Comparison of ENCODE assay signal across 38 mouse cellular contexts in the genomic region with DNA sequence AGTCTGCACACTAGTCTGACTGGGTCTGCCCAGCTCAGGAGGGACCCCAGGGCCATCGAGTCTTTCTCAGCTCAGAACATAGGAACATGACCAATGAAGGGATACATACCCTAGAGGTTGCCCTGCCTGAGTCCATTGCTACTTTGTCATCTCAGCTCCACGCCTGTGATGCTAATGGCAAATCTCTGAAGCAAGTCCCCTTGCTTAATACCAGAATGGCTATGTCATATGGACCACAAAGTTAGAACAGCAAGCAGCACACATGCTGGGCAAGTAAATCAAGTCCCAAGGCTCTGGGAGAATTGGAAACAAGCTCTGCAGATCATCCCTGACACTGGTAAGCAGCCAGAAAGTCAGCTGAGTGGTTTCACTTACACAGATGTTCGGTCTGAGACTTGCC. TPM values are rescaled to one million over a fixed set of nuclear protein-coding genes. Genes with fewer than 3 reads are reported as not detected.
"Had no signal": no experiment of that assay in that cellular context is flagged by ENCODE, and none has a peak within 500 bp of the region (broad histone marks: within the 10 kb centered on the region; RNA-seq: fewer than 3 reads in every experiment).

No protein-coding gene starts in this region.

- H3K27me3 ChIP-seq: embryonic facial prominence, embryonic 12.5 days; embryonic facial prominence, embryonic 13.5 days; embryonic facial prominence, embryonic 15.5 days; forebrain, embryonic 12.5 days; forebrain, embryonic 15.5 days had no signal

- H3K9ac ChIP-seq: embryonic facial prominence, embryonic 12.5 days; embryonic facial prominence, embryonic 13.5 days; embryonic facial prominence, embryonic 15.5 days; forebrain, embryonic 12.5 days; forebrain, embryonic 15.5 days; forebrain, postnatal 0 days had no signal

- H3K4me1 ChIP-seq: embryonic facial prominence, embryonic 10.5 days; embryonic facial prominence, embryonic 12.5 days; embryonic facial prominence, embryonic 13.5 days; embryonic facial prominence, embryonic 15.5 days; forebrain, embryonic 10.5 days; forebrain, embryonic 12.5 days; forebrain, embryonic 15.5 days; heart, embryonic 10.5 days had no signal

- DNase-seq: cerebellum, adult 2 months; cerebellum, adult 8-10 months; cerebellum, adult 9-10 months; cerebellum, adult 9-11 months; cerebellum, postnatal 10 days; cerebellum, postnatal 14 days; cerebellum, postnatal 25 days; cerebellum, postnatal 36 days; embryo, embryonic 11 days; forebrain, postnatal 0 days; gastrocnemius, adult 2 months; gastrocnemius, postnatal 10 days; gastrocnemius, postnatal 14 days; gastrocnemius, postnatal 25 days; gastrocnemius, postnatal 36 days; heart, adult 18-20 months had no signal

- H3K27ac ChIP-seq: embryonic facial prominence, embryonic 10.5 days; embryonic facial prominence, embryonic 12.5 days; embryonic facial prominence, embryonic 13.5 days; embryonic facial prominence, embryonic 15.5 days; forebrain, embryonic 10.5 days; forebrain, embryonic 12.5 days; forebrain, embryonic 15.5 days; gastrocnemius, adult 2 months; heart, embryonic 10.5 days had no signal

- H3K4me2 ChIP-seq: embryonic facial prominence, embryonic 12.5 days; embryonic facial prominence, embryonic 13.5 days; embryonic facial prominence, embryonic 15.5 days; forebrain, embryonic 12.5 days; forebrain, embryonic 15.5 days had no signal

- H3K9me3 ChIP-seq: embryonic facial prominence, embryonic 10.5 days; embryonic facial prominence, embryonic 12.5 days; embryonic facial prominence, embryonic 13.5 days; embryonic facial prominence, embryonic 15.5 days; forebrain, embryonic 10.5 days; forebrain, embryonic 12.5 days; forebrain, embryonic 15.5 days; heart, embryonic 10.5 days had no signal

- H3K4me3 ChIP-seq: embryonic facial prominence, embryonic 10.5 days; embryonic facial prominence, embryonic 12.5 days; embryonic facial prominence, embryonic 13.5 days; embryonic facial prominence, embryonic 15.5 days; erythroblast, embryonic 14.5 days; forebrain, embryonic 10.5 days; forebrain, embryonic 12.5 days; forebrain, embryonic 15.5 days; gastrocnemius, adult 2 months; heart, embryonic 10.5 days had no signal

- ATAC-seq: forebrain, embryonic 14.5 days; forebrain, embryonic 15.5 days; forebrain, embryonic 16.5 days; forebrain, postnatal 0 days had no signal

RNA-seq across cellular contexts. Expression of a gene that starts 42.9 kb away (rescaled TPM):
- total RNA-seq: common myeloid progenitor, adult 5-6 weeks; forebrain, postnatal 0 days; gastrocnemius, adult 18-20 months; gastrocnemius, adult 2 months; gastrocnemius, adult 8-10 months; gastrocnemius, postnatal 10 days; gastrocnemius, postnatal 14 days; gastrocnemius, postnatal 25 days; gastrocnemius, postnatal 36 days; gastrocnemius, postnatal 4 days; granulocyte monocyte progenitor cell, adult 5-6 weeks; heart, adult 18-20 months; heart, adult 8-10 months had no signal
- polyA plus RNA-seq: cerebellum, adult 2 months; cortical plate, adult 2 months; embryonic facial prominence, embryonic 10.5 days; embryonic facial prominence, embryonic 11.5 days; embryonic facial prominence, embryonic 12.5 days; embryonic facial prominence, embryonic 13.5 days; embryonic facial prominence, embryonic 14.5 days; embryonic facial prominence, embryonic 15.5 days; erythroblast, embryonic 14.5 days; forebrain, embryonic 10.5 days; forebrain, embryonic 12.5 days; forebrain, embryonic 14.5 days; forebrain, embryonic 15.5 days; forebrain, embryonic 16.5 days; forebrain, postnatal 0 days; frontal cortex, adult 2 months; gonadal fat pad, adult 2 months; heart, embryonic 10.5 days had no signal
